Mouse (Mus musculus) G1E (cell line): ENCODE data around the gene Dhrs3. TPM values are rescaled to one million over a fixed set of nuclear protein-coding genes. Genes with fewer than 3 reads are reported as not detected.
A peak's percentile ranks its signal among the peaks of the same experiment; 100 is the strongest.

Source experiments
- ATAC-seq: 2 replicates; pipeline ENCODE4 v1.8.0; 2016; ENCODE audit warnings: mild to moderate bottlenecking; ENCODE audit not compliant: insufficient number of reproducible peaks, poor library complexity, low FRiP score, severe bottlenecking; ENCODE audit errors: extremely low read depth
- DNase-seq: peaks from one replicate; pipeline ENCODE4 v3.0.0; 2012; ENCODE audit warnings: low spot score
- H3K27me3 ChIP-seq: 2 replicates; pipeline ENCODE4 v1.6.1; 2012; ENCODE audit warnings: mild to moderate bottlenecking, low read length, inconsistent platforms; ENCODE audit not compliant: insufficient read depth
- H3K36me3 ChIP-seq: replicated peaks from 2 replicates; pipeline ENCODE3; 2012; ENCODE audit warnings: mild to moderate bottlenecking, inconsistent platforms
- H3K4me1 ChIP-seq: 2 replicates; pipeline ENCODE4 v1.6.1; 2012; ENCODE audit warnings: low read depth, low read length, inconsistent platforms, mixed read lengths; ENCODE audit not compliant: insufficient read depth
- H3K4me3 ChIP-seq: 2 replicates; pipeline ENCODE4 v1.5.1; 2012; ENCODE audit warnings: low read depth, mild to moderate bottlenecking, inconsistent platforms, low read length, moderate library complexity, mixed read lengths
- H3K9me3 ChIP-seq: replicated peaks from 2 replicates; pipeline ENCODE4 v1.6.1; 2012; ENCODE audit warnings: inconsistent platforms
- CTCF ChIP-seq: IDR thresholded peaks from 2 replicates; pipeline ENCODE4 v1.5.1; 2012; ENCODE audit warnings: low read depth, low read length, inconsistent platforms, mixed read lengths
- GATA1 ChIP-seq: IDR thresholded peaks from 2 replicates; pipeline ENCODE4 v1.6.1; 2012; ENCODE audit warnings: borderline replicate concordance, low read length, inconsistent platforms, mixed read lengths
- GATA2 ChIP-seq: IDR thresholded peaks from 2 replicates; pipeline ENCODE4 v1.6.1; 2012; ENCODE audit warnings: low read depth, low read length, inconsistent platforms, borderline replicate concordance
- POLR2AphosphoS5 ChIP-seq: IDR thresholded peaks from 2 replicates; pipeline ENCODE4 v1.6.1; 2012; ENCODE audit warnings: low read depth, low read length, inconsistent platforms; ENCODE audit not compliant: insufficient replicate concordance
- TAL1 ChIP-seq: conservative IDR thresholded peaks from 2 replicates; pipeline ENCODE4 v1.6.1; 2012; ENCODE audit warnings: low read depth, low read length, inconsistent platforms, mixed read lengths
- polyA plus RNA-seq: library from polyadenylated mRNA; stranded (reverse); fragments of >175 nt; gene quantifications from 2 replicates; pipeline ENCODE4 v1.2.3, GENCODE M21; 2012
- total RNA-seq, 2 experiments: library from RNA; stranded (forward) in 1 of 2; stranded (reverse) in 1 of 2; fragments of 200-1000 nt in 1 of 2; fragments of >200 nt in 1 of 2; fragmentation: Nextera tagmentation in 1 of 2; gene quantifications; 2 replicates each; pipeline ENCODE4 v1.2.3; 2014 to 2017

The Dhrs3 gene
- 2.4 and 4.4 TPM in 2 replicates for total RNA-seq (2014; fragmentation: Nextera tagmentation)
- total RNA-seq (2017), result 20.9 and 22.4 TPM in 2 replicates
- polyA plus RNA-seq, result 0.07 and 0.36 TPM in 2 replicates

GRCm38 (mm10) chr4:144892133-144892936, at the start of gene Dhrs3:
Gene Dhrs3, plus strand, starts transcription at chr4:144892827.
- Histone ChIP-seq H3K4me1 (peaks cover 27% of the 10 kb centered on the region), H3K9me3 (peaks cover 6% of the 10 kb centered on the region; the same call in 1 of the 2 replicates), H3K4me3 (peak within 1 kb of the TSS; percentile 62), H3K36me3 (no peaks in the 10 kb centered on the region), H3K27me3 (peaks cover 20% of the 10 kb centered on the region; the same call in 1 of the 2 replicates)
- TF ChIP-seq CTCF, result no peak
- no peak for TF ChIP-seq TAL1
- TF ChIP-seq GATA2, result no peak
- no peak for TF ChIP-seq POLR2AphosphoS5
- TF ChIP-seq GATA1, result no peak
- DNase-seq (peak; percentile 53), ATAC-seq (peak; percentile 15)

GRCm38 (mm10) chr4:144861756-144862505, 30.7 kb upstream of the Dhrs3 start:
- DNase-seq (no peak), ATAC-seq (no peak)
- no peaks in the 10 kb centered on the region for H3K36me3 ChIP-seq
- H3K4me3 ChIP-seq, result no peak overlapping the region
- H3K27me3 ChIP-seq, result no peaks in the 10 kb centered on the region
- H3K9me3 ChIP-seq, result no peaks in the 10 kb centered on the region
- no peaks in the 10 kb centered on the region for H3K4me1 ChIP-seq
- no peak for TF ChIP-seq TAL1
- TF ChIP-seq POLR2AphosphoS5, result no peak
- TF ChIP-seq GATA2, result no peak
- TF ChIP-seq CTCF, result no peak
- TF ChIP-seq GATA1, result no peak

GRCm38 (mm10) chr4:144867926-144868325, 24.7 kb upstream of the Dhrs3 start:
- no peak for ATAC-seq

GRCm38 (mm10) chr4:144868584-144868983, 24.0 kb upstream of the Dhrs3 start:
- H3K9me3 ChIP-seq, result no peaks in the 10 kb centered on the region
- DNase-seq (no peak), ATAC-seq (no peak)
- H3K4me3 ChIP-seq, result no peak overlapping the region
- H3K4me1 ChIP-seq, result no peaks in the 10 kb centered on the region
- H3K27me3 ChIP-seq, result no peaks in the 10 kb centered on the region
- TF ChIP-seq GATA2 (no peak), GATA1 (no peak), POLR2AphosphoS5 (no peak), CTCF (no peak), TAL1 (no peak)
- H3K36me3 ChIP-seq, result no peaks in the 10 kb centered on the region

More at GRCm38 (mm10) chr4:144867926-144868325, 24.7 kb upstream of the Dhrs3 start:
- TF ChIP-seq TAL1 (no peak), CTCF (no peak), GATA2 (no peak), POLR2AphosphoS5 (no peak), GATA1 (no peak)
- H3K27me3 ChIP-seq, result no peaks in the 10 kb centered on the region
- no peaks in the 10 kb centered on the region for H3K36me3 ChIP-seq
- no peak overlapping the region for H3K4me3 ChIP-seq
- H3K4me1 ChIP-seq, result no peaks in the 10 kb centered on the region
- no peak for DNase-seq
- no peaks in the 10 kb centered on the region for H3K9me3 ChIP-seq

DNA sequence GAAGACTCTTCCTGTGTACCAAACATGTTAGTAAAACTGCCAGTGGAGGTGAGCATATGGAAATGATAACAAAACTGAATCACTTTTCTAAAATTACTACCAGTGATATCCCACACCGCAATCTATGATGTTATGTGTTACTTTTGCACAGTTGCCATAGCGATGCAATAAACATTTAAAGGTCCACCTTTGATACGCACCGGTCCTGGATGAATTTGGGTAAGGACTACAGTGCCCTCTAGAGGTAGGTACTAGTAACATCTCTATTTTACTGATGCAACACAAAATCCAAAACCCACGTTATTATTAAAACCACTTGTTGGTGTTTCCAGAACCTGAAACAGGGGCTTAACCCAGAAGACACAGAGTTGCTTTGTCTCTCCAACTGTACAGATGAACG, 19.7 kb upstream of the Dhrs3 start:
- Histone ChIP-seq H3K4me1 (no peaks in the 10 kb centered on the region), H3K27me3 (no peaks in the 10 kb centered on the region), H3K9me3 (no peaks in the 10 kb centered on the region), H3K36me3 (no peaks in the 10 kb centered on the region), H3K4me3 (no peak overlapping the region)
- no peak for ATAC-seq
- no peak for DNase-seq
- TF ChIP-seq CTCF, result no peak
- no peak for TF ChIP-seq GATA2
- no peak for TF ChIP-seq TAL1
- TF ChIP-seq GATA1, result no peak
- no peak for TF ChIP-seq POLR2AphosphoS5
